Comparison of ENCODE assay signal across 15 mouse cellular contexts in genomic region chr15:85676871-85677270, GRCm38 (mm10). TPM values are rescaled to one million over a fixed set of nuclear protein-coding genes. Genes with fewer than 3 reads are reported as not detected.
DNase-seq lines count a peak whose midpoint lies in the region; ATAC-seq lines count a peak whose summit lies in the region.
"Had no signal": no experiment of that assay in that cellular context is flagged by ENCODE, and none has a peak within 500 bp of the region (broad histone marks: within the 10 kb centered on the region; RNA-seq: fewer than 3 reads in every experiment).

No protein-coding gene starts in this region.

- WGBS in heart, embryonic 11.5 days (ENCODE audit: insufficient replicate concordance) = 68% methylated on average over 10 of the region's 10 CpGs
- WGBS in midbrain, embryonic 13.5 days = 79% methylated on average over 10 of the region's 10 CpGs
- WGBS in midbrain, embryonic 11.5 days = 82% methylated on average over 10 of the region's 10 CpGs
- 67% methylated on average over 10 of the region's 10 CpGs for WGBS in hindbrain, embryonic 14.5 days
- 47% methylated on average over 10 of the region's 10 CpGs for WGBS in neural tube, embryonic 15.5 days
- WGBS in heart, embryonic 10.5 days = 74% methylated on average over 10 of the region's 10 CpGs

- no peak for ATAC-seq in heart, embryonic 11.5 days (replicated peaks; ENCODE audit: insufficient number of reproducible peaks, low FRiP score, low TSS enrichment)
- no peak for ATAC-seq in midbrain, embryonic 13.5 days
- ATAC-seq in midbrain, embryonic 11.5 days (ENCODE audit: low FRiP score) = no peak
- no peak for ATAC-seq in hindbrain, embryonic 14.5 days (ENCODE audit: low FRiP score)
- ATAC-seq in neural tube, embryonic 15.5 days (ENCODE audit: low FRiP score) = no peak
- ATAC-seq: CD4-positive, CD25-positive, alpha-beta regulatory T cell, adult 4 months; inflammation-experienced regulatory T-cells, adult 6 months had no signal

- H3K4me2 ChIP-seq in heart, embryonic 11.5 days = no peak overlapping the region
- peak overlapping the region; percentile 74 for H3K4me2 ChIP-seq in midbrain, embryonic 13.5 days (replicated peaks)
- no peak overlapping the region for H3K4me2 ChIP-seq in midbrain, embryonic 11.5 days
- H3K4me2 ChIP-seq in hindbrain, embryonic 14.5 days (replicated peaks) = peak overlapping the region; percentile 80
- peak overlapping the region; percentile 87 for H3K4me2 ChIP-seq in neural tube, embryonic 15.5 days
- H3K4me2 ChIP-seq: embryonic facial prominence, embryonic 15.5 days; heart, embryonic 12.5 days; lung, embryonic 15.5 days; stomach, embryonic 15.5 days had no signal

- H3K27ac ChIP-seq in heart, embryonic 11.5 days (ENCODE audit: low read depth, low read length) = no peak overlapping the region
- no peak overlapping the region for H3K27ac ChIP-seq in midbrain, embryonic 13.5 days
- no peak overlapping the region for H3K27ac ChIP-seq in midbrain, embryonic 11.5 days (ENCODE audit: low read depth, low read length)
- peak overlapping the region; percentile 86 for H3K27ac ChIP-seq in hindbrain, embryonic 14.5 days
- H3K27ac ChIP-seq in neural tube, embryonic 15.5 days (replicated peaks) = peak overlapping the region; percentile 91
- no peak overlapping the region for H3K27ac ChIP-seq in heart, embryonic 10.5 days
- H3K27ac ChIP-seq: embryonic facial prominence, embryonic 15.5 days; lung, embryonic 15.5 days; stomach, embryonic 15.5 days had no signal

- no peaks in the 10 kb centered on the region for H3K36me3 ChIP-seq in heart, embryonic 11.5 days (ENCODE audit: control insufficient read depth, insufficient read depth, low read length)
- H3K36me3 ChIP-seq in midbrain, embryonic 13.5 days = no peaks in the 10 kb centered on the region; the same call in 1 of the 2 replicates
- no peaks in the 10 kb centered on the region for H3K36me3 ChIP-seq in midbrain, embryonic 11.5 days (ENCODE audit: control insufficient read depth, insufficient read depth, low read length)
- H3K36me3 ChIP-seq in hindbrain, embryonic 14.5 days (replicated peaks; ENCODE audit: control insufficient read depth, insufficient read depth) = peaks cover 29% of the 10 kb centered on the region
- no peaks in the 10 kb centered on the region for H3K36me3 ChIP-seq in neural tube, embryonic 15.5 days
- H3K36me3 ChIP-seq in heart, embryonic 10.5 days = no peaks in the 10 kb centered on the region

- peaks cover 53% of the 10 kb centered on the region for H3K27me3 ChIP-seq in heart, embryonic 11.5 days (ENCODE audit: control insufficient read depth, insufficient read depth, low read length)
- H3K27me3 ChIP-seq in midbrain, embryonic 13.5 days = peaks cover 77% of the 10 kb centered on the region
- peaks cover 74% of the 10 kb centered on the region for H3K27me3 ChIP-seq in midbrain, embryonic 11.5 days (ENCODE audit: control insufficient read depth, insufficient read depth, low read length)
- peaks cover 16% of the 10 kb centered on the region; the same call in 1 of the 2 replicates for H3K27me3 ChIP-seq in hindbrain, embryonic 14.5 days (ENCODE audit: control insufficient read depth, insufficient read depth, low read length)
- H3K27me3 ChIP-seq in neural tube, embryonic 15.5 days (replicated peaks) = no peaks in the 10 kb centered on the region
- H3K27me3 ChIP-seq in heart, embryonic 10.5 days (ENCODE audit: insufficient read depth, poor library complexity, severe bottlenecking) = peaks cover 82% of the 10 kb centered on the region
- H3K27me3 ChIP-seq: embryonic facial prominence, embryonic 15.5 days; lung, embryonic 15.5 days; stomach, embryonic 15.5 days had no signal

- H3K4me3 ChIP-seq in heart, embryonic 11.5 days (ENCODE audit: low read depth, low read length) = no peak overlapping the region
- H3K4me3 ChIP-seq in midbrain, embryonic 13.5 days (replicated peaks) = 0 out of 2 replicates have a peak overlapping the region, but pooled peaks have one; percentile 11
- H3K4me3 ChIP-seq in midbrain, embryonic 11.5 days (ENCODE audit: low read depth, low read length) = no peak overlapping the region
- H3K4me3 ChIP-seq in hindbrain, embryonic 14.5 days (replicated peaks; ENCODE audit: low read length) = peak overlapping the region; percentile 89
- peak overlapping the region; percentile 82 for H3K4me3 ChIP-seq in neural tube, embryonic 15.5 days (replicated peaks)
- no peak overlapping the region for H3K4me3 ChIP-seq in heart, embryonic 10.5 days
- H3K4me3 ChIP-seq: embryonic facial prominence, embryonic 15.5 days; heart, embryonic 12.5 days; lung, embryonic 15.5 days; stomach, embryonic 15.5 days had no signal

- no peak overlapping the region for H3K9ac ChIP-seq in heart, embryonic 11.5 days (ENCODE audit: low read depth, low read length)
- 0 out of 2 replicates have a peak overlapping the region, but pooled peaks have one; percentile 16 for H3K9ac ChIP-seq in midbrain, embryonic 13.5 days (replicated peaks)
- H3K9ac ChIP-seq in midbrain, embryonic 11.5 days (ENCODE audit: low read length) = no peak overlapping the region
- H3K9ac ChIP-seq in hindbrain, embryonic 14.5 days = peak overlapping the region; percentile 97
- peak overlapping the region; percentile 45 for H3K9ac ChIP-seq in neural tube, embryonic 15.5 days (replicated peaks)
- H3K9ac ChIP-seq: embryonic facial prominence, embryonic 15.5 days; heart, embryonic 12.5 days; lung, embryonic 15.5 days; stomach, embryonic 15.5 days had no signal

- H3K9me3 ChIP-seq in heart, embryonic 11.5 days (replicated peaks; ENCODE audit: control insufficient read depth, low read length) = no peaks in the 10 kb centered on the region
- H3K9me3 ChIP-seq in midbrain, embryonic 13.5 days = no peaks in the 10 kb centered on the region
- H3K9me3 ChIP-seq in midbrain, embryonic 11.5 days (ENCODE audit: control insufficient read depth, low read length) = no peaks in the 10 kb centered on the region
- H3K9me3 ChIP-seq in hindbrain, embryonic 14.5 days (ENCODE audit: control insufficient read depth, low read length) = no peaks in the 10 kb centered on the region
- no peaks in the 10 kb centered on the region for H3K9me3 ChIP-seq in neural tube, embryonic 15.5 days (replicated peaks)
- H3K9me3 ChIP-seq in heart, embryonic 10.5 days = no peaks in the 10 kb centered on the region
- H3K9me3 ChIP-seq: embryonic facial prominence, embryonic 15.5 days; heart, embryonic 12.5 days; lung, embryonic 15.5 days; stomach, embryonic 15.5 days had no signal

- H3K4me1 ChIP-seq in heart, embryonic 11.5 days (ENCODE audit: control insufficient read depth, insufficient read depth, low read length) = no peaks in the 10 kb centered on the region
- H3K4me1 ChIP-seq in midbrain, embryonic 13.5 days (replicated peaks) = peaks cover 75% of the 10 kb centered on the region
- H3K4me1 ChIP-seq in midbrain, embryonic 11.5 days (ENCODE audit: control insufficient read depth, insufficient read depth, low read length) = no peaks in the 10 kb centered on the region
- H3K4me1 ChIP-seq in hindbrain, embryonic 14.5 days (replicated peaks; ENCODE audit: control insufficient read depth, insufficient read depth, low read length) = peaks cover 58% of the 10 kb centered on the region
- H3K4me1 ChIP-seq in neural tube, embryonic 15.5 days = peaks cover 80% of the 10 kb centered on the region
- H3K4me1 ChIP-seq in heart, embryonic 10.5 days = 0 out of 2 replicates have a peak, but pooled peaks cover 1% of the 10 kb centered on the region

- peak; percentile 82 for DNase-seq in heart, adult 11 months
- no peak for DNase-seq in midbrain, embryonic 11.5 days (ENCODE audit: low spot score, missing footprints)
- no peak for DNase-seq in hindbrain, embryonic 14.5 days (ENCODE audit: low spot score)
- DNase-seq in heart, embryonic 10.5 days (ENCODE audit: low spot score) = no peak
- DNase-seq: kidney, postnatal 4 days; right cerebral cortex, postnatal 25 days had no signal

RNA-seq across cellular contexts. Expression of gene Ppara, which starts 57.9 kb away (rescaled TPM):
- 1.7 and 2.8 TPM in 2 replicates for polyA plus RNA-seq in heart, embryonic 11.5 days (2014; fragmentation: Nextera tagmentation; extraction: Ambion mirVana)
- polyA plus RNA-seq in midbrain, embryonic 13.5 days (2015; fragmentation: Nextera tagmentation; extraction: Ambion mirVana) = 0.54 and 0.96 TPM in 2 replicates
- polyA plus RNA-seq in midbrain, embryonic 11.5 days (2014; fragmentation: Nextera tagmentation; extraction: Ambion mirVana) = 0.62 and 0.92 TPM in 2 replicates
- 1.2 and 1.6 TPM in 2 replicates for polyA plus RNA-seq in hindbrain, embryonic 14.5 days (2014; fragmentation: Nextera tagmentation; extraction: Ambion mirVana)
- 1.5 and 2.0 TPM in 2 replicates for polyA plus RNA-seq in neural tube, embryonic 15.5 days (2015; fragmentation: Nextera tagmentation; extraction: Ambion mirVana)
- polyA plus RNA-seq in heart, embryonic 10.5 days (2016; fragmentation: Nextera tagmentation; extraction: Ambion mirVana) = 0.88 and 2.0 TPM in 2 replicates
- polyA plus RNA-seq: inflammation-experienced regulatory T-cells, adult 6 months had no signal

Comparison
In these comparisons a context has a peak if more than half of its experiments do, and no peak if none do; other contexts are left out.
1. H3K4me2 ChIP-seq: peak in midbrain, embryonic 13.5 days (single experiment), hindbrain, embryonic 14.5 days (single experiment) and neural tube, embryonic 15.5 days (single experiment); none in heart, embryonic 11.5 days (single experiment) and midbrain, embryonic 11.5 days (single experiment).
2. H3K4me3 ChIP-seq: peak in midbrain, embryonic 13.5 days (single experiment), hindbrain, embryonic 14.5 days (single experiment) and neural tube, embryonic 15.5 days (single experiment); none in heart, embryonic 11.5 days (single experiment), midbrain, embryonic 11.5 days (single experiment) and heart, embryonic 10.5 days (single experiment).
3. H3K9ac ChIP-seq: peak in midbrain, embryonic 13.5 days (single experiment), hindbrain, embryonic 14.5 days (single experiment) and neural tube, embryonic 15.5 days (single experiment); none in heart, embryonic 11.5 days (single experiment) and midbrain, embryonic 11.5 days (single experiment).
4. H3K27ac ChIP-seq: peak in hindbrain, embryonic 14.5 days (single experiment) and neural tube, embryonic 15.5 days (single experiment); none in heart, embryonic 11.5 days (single experiment), midbrain, embryonic 13.5 days (single experiment), midbrain, embryonic 11.5 days (single experiment) and heart, embryonic 10.5 days (single experiment).